In genomic region chr9:13748404-13748797, GRCm38 (mm10) we compare ENCODE assay signal across 7 mouse cellular contexts. TPM values are rescaled to one million over a fixed set of nuclear protein-coding genes. Genes with fewer than 3 reads are reported as not detected.
DNase-seq lines count a peak whose midpoint lies in the region; ATAC-seq and TF ChIP-seq lines count a peak whose summit lies in the region.

TSS of gene Mtmr2 (plus strand) at chr9:13748410.

- H3ac ChIP-seq in C2C12 (ENCODE audit: control insufficient read depth, insufficient read length, low read depth), result peak within 1 kb of the TSS; percentile 76

- no peak within 1 kb of the TSS for H3K27ac ChIP-seq in ES-Bruce4 (ENCODE audit: insufficient read depth, low read length)
- peak within 1 kb of the TSS; percentile 93 for H3K27ac ChIP-seq in embryonic facial prominence, embryonic 13.5 days
- H3K27ac ChIP-seq in heart, embryonic 15.5 days, result peak within 1 kb of the TSS; percentile 95
- H3K27ac ChIP-seq in neural tube, embryonic 14.5 days (ENCODE audit: low read depth, low read length), result peak within 1 kb of the TSS; percentile 88

- H3K27me3 ChIP-seq in C2C12 (ENCODE audit: control insufficient read depth, insufficient read depth, insufficient read length) (no peaks in the 10 kb centered on the region), ES-Bruce4 (ENCODE audit: control insufficient read depth, insufficient read depth, low read length, poor library complexity, severe bottlenecking) (no peaks in the 10 kb centered on the region)
- H3K27me3 ChIP-seq in embryonic facial prominence, embryonic 13.5 days, result no peaks in the 10 kb centered on the region
- H3K27me3 ChIP-seq in heart, embryonic 15.5 days, result no peaks in the 10 kb centered on the region
- H3K27me3 ChIP-seq in neural tube, embryonic 14.5 days (ENCODE audit: control insufficient read depth, insufficient read depth, low read length), result no peaks in the 10 kb centered on the region

- no peak for TF ChIP-seq EP300 in ES-Bruce4 (IDR thresholded peaks at IDR 0.05; ENCODE audit: insufficient read depth, low read depth, low read length)

- TF ChIP-seq CTCF in C2C12 (IDR thresholded peaks at IDR 0.05; ENCODE audit: control insufficient read depth, insufficient read depth, insufficient read length) (no peak), ES-Bruce4 (IDR thresholded peaks at IDR 0.05; ENCODE audit: low read depth, low read length) (no peak)

- 43% methylated on average over 2 of the region's 2 CpGs for WGBS in embryonic facial prominence, embryonic 13.5 days
- WGBS in heart, embryonic 15.5 days, result 37% methylated on average over 2 of the region's 2 CpGs
- 49% methylated on average over 2 of the region's 2 CpGs for WGBS in neural tube, embryonic 14.5 days

- H3K9me3 ChIP-seq in ES-Bruce4 (replicated peaks; ENCODE audit: control insufficient read depth, insufficient read depth, low read length, poor library complexity, severe bottlenecking), result peaks cover 5% of the 10 kb centered on the region; the same call in 1 of the 2 replicates
- H3K9me3 ChIP-seq in embryonic facial prominence, embryonic 13.5 days, result peaks cover under 1% of the 10 kb centered on the region; the same call in 1 of the 2 replicates
- no peaks in the 10 kb centered on the region for H3K9me3 ChIP-seq in heart, embryonic 15.5 days (replicated peaks)
- H3K9me3 ChIP-seq in neural tube, embryonic 14.5 days (ENCODE audit: control insufficient read depth, low read length), result no peaks in the 10 kb centered on the region

- peaks cover 49% of the 10 kb centered on the region for H3K79me2 ChIP-seq in C2C12 (ENCODE audit: control insufficient read depth, insufficient read depth)

- TF ChIP-seq POLR2A in ES-Bruce4 (IDR thresholded peaks at IDR 0.05; ENCODE audit: insufficient read depth, low read length), result no peak

- H3K4me3 ChIP-seq in C2C12 (ENCODE audit: insufficient read depth, poor library complexity, severe bottlenecking) (peak within 1 kb of the TSS; percentile 64), ES-Bruce4 (ENCODE audit: low read depth, low read length) (peak within 1 kb of the TSS; percentile 99)
- peak within 1 kb of the TSS; percentile 98 for H3K4me3 ChIP-seq in embryonic facial prominence, embryonic 13.5 days
- H3K4me3 ChIP-seq in heart, embryonic 15.5 days, result peak within 1 kb of the TSS; percentile 78
- H3K4me3 ChIP-seq in neural tube, embryonic 14.5 days (ENCODE audit: low read depth, low read length), result peak within 1 kb of the TSS; percentile 96

- peak within 1 kb of the TSS; percentile 75 for H3K9ac ChIP-seq in ES-Bruce4 (ENCODE audit: low read depth, poor library complexity, severe bottlenecking)
- H3K9ac ChIP-seq in embryonic facial prominence, embryonic 13.5 days, result peak within 1 kb of the TSS; percentile 100
- peak within 1 kb of the TSS; percentile 88 for H3K9ac ChIP-seq in heart, embryonic 15.5 days
- H3K9ac ChIP-seq in neural tube, embryonic 14.5 days (replicated peaks; ENCODE audit: low read depth, low read length), result peak within 1 kb of the TSS; percentile 97

- peak within 1 kb of the TSS; percentile 81 for H3K4me2 ChIP-seq in embryonic facial prominence, embryonic 13.5 days
- peak within 1 kb of the TSS; percentile 64 for H3K4me2 ChIP-seq in heart, embryonic 15.5 days
- peak within 1 kb of the TSS; percentile 79 for H3K4me2 ChIP-seq in neural tube, embryonic 14.5 days (ENCODE audit: low read depth, low read length)

- peaks cover 41% of the 10 kb centered on the region for H3K79me3 ChIP-seq in C2C12 (ENCODE audit: low read depth)

- H3K36me3 ChIP-seq in C2C12 (ENCODE audit: control insufficient read depth, insufficient read depth), result no peaks in the 10 kb centered on the region
- no peaks in the 10 kb centered on the region for H3K36me3 ChIP-seq in ES-Bruce4 (ENCODE audit: control insufficient read depth, insufficient read depth, low read length, poor library complexity, severe bottlenecking)
- no peaks in the 10 kb centered on the region for H3K36me3 ChIP-seq in embryonic facial prominence, embryonic 13.5 days
- no peaks in the 10 kb centered on the region for H3K36me3 ChIP-seq in heart, embryonic 15.5 days
- no peaks in the 10 kb centered on the region for H3K36me3 ChIP-seq in neural tube, embryonic 14.5 days (ENCODE audit: control insufficient read depth, insufficient read depth, low read length)

- ATAC-seq in embryonic facial prominence, embryonic 13.5 days (ENCODE audit: insufficient number of reproducible peaks, insufficient read depth, low FRiP score, low TSS enrichment, low read depth), result no peak
- ATAC-seq in heart, embryonic 15.5 days (replicated peaks; ENCODE audit: insufficient number of reproducible peaks, insufficient read depth, low FRiP score, low read depth), result no peak
- ATAC-seq in neural tube, embryonic 14.5 days (ENCODE audit: low read depth), result no peak; the same call in 1 of the 2 replicates

- H3K4me1 ChIP-seq in ES-Bruce4 (ENCODE audit: control insufficient read depth, insufficient read depth, low read length), result no peaks in the 10 kb centered on the region
- peaks cover 8% of the 10 kb centered on the region for H3K4me1 ChIP-seq in embryonic facial prominence, embryonic 13.5 days
- H3K4me1 ChIP-seq in heart, embryonic 15.5 days (replicated peaks), result peaks cover 17% of the 10 kb centered on the region
- H3K4me1 ChIP-seq in neural tube, embryonic 14.5 days (ENCODE audit: control insufficient read depth, insufficient read depth, low read length), result peaks cover 5% of the 10 kb centered on the region; the same call in 1 of the 2 replicates

- DNase-seq in left cerebral cortex, postnatal 4 days, result no peak
- no peak for DNase-seq in T-cell, adult 2 months (ENCODE audit: low spot score)

- intact Hi-C loops in left cerebral cortex, postnatal 4 days (cut with DNase I), result no loop called here

TF ChIP-seq in C2C12, 6 proteins besides CTCF, POLR2A, EP300 and RAD21:
- TF ChIP-seq MYOG (IDR thresholded peaks at IDR 0.05; ENCODE audit: control insufficient read depth, extremely low read depth, insufficient read length) (no peak), MAX (IDR thresholded peaks at IDR 0.05) (no peak), CEBPB (IDR thresholded peaks at IDR 0.05; ENCODE audit: low read depth) (no peak), USF1 (IDR thresholded peaks at IDR 0.05; ENCODE audit: low read depth) (no peak), FOSL1 (IDR thresholded peaks at IDR 0.05; ENCODE audit: insufficient read depth, low read length, poor library complexity, severe bottlenecking) (no peak), MYOD1 (IDR thresholded peaks at IDR 0.05; ENCODE audit: control insufficient read depth, insufficient read length, low read depth) (no peak)

RNA-seq across cellular contexts. Expression of gene Mtmr2, which starts in this region (rescaled TPM):
- polyA plus RNA-seq in C2C12 (2012; fragmentation: generic; extraction: Trizol), result 30.8 TPM
- polyA plus RNA-seq in ES-Bruce4 (2011; ENCODE audit: insufficient read depth, insufficient read length, low read depth, missing spikeins), result 48.8 and 56.4 TPM in 2 replicates
- 80.5 and 83.6 TPM in 2 replicates for polyA plus RNA-seq in embryonic facial prominence, embryonic 13.5 days (2015; fragmentation: Nextera tagmentation; extraction: Ambion mirVana)
- polyA plus RNA-seq in heart, embryonic 15.5 days (2015; fragmentation: Nextera tagmentation; extraction: Ambion mirVana), result 42.7 and 49.0 TPM in 2 replicates
- 10 to 100 TPM; 45.1 to 46.0 TPM for total RNA-seq in left cerebral cortex, postnatal 4 days (2021)
- polyA plus RNA-seq in neural tube, embryonic 14.5 days (2014; fragmentation: Nextera tagmentation; extraction: Ambion mirVana), result 52.2 and 60.5 TPM in 2 replicates
